Mouse (Mus musculus) neural tube, embryonic 10.5 days (tissue): ENCODE results near the gene Cdca5.

Experiments
- DNase-seq: peaks from one replicate; pipeline ENCODE4 v3.0.0-alpha.2; 2017; ENCODE audit warnings: low spot score; ENCODE audit errors: extremely low spot score

The Cdca5 gene

GRCm38 (mm10) chr19:6140374-6140677 lies 55.5 kb downstream of the Cdca5 start:
- DNase-seq, result no peak

- DNase-seq, result peak; percentile 97
Measured at GRCm38 (mm10) chr19:6140678-6141393, 56.1 kb downstream of the Cdca5 start, which contains the start of gene Batf2. Gene Batf2, plus strand, starts transcription at chr19:6140983.

GRCm38 (mm10) chr19:6141394-6141749 lies 56.6 kb downstream of the Cdca5 start, which contains the start of gene Arl2:
Gene Arl2, minus strand, starts transcription at chr19:6141548.
- peak; percentile 87 for DNase-seq
